Mouse (Mus musculus): ENCODE measurements around the gene Enpp7. TPM values are rescaled to one million over a fixed set of nuclear protein-coding genes. Genes with fewer than 3 reads are reported as not detected.
A peak's percentile ranks its signal among the peaks of the same experiment; 100 is the strongest.

Gene Enpp7
- total RNA-seq, 2 experiments from 2014 or later: not detected

DNA sequence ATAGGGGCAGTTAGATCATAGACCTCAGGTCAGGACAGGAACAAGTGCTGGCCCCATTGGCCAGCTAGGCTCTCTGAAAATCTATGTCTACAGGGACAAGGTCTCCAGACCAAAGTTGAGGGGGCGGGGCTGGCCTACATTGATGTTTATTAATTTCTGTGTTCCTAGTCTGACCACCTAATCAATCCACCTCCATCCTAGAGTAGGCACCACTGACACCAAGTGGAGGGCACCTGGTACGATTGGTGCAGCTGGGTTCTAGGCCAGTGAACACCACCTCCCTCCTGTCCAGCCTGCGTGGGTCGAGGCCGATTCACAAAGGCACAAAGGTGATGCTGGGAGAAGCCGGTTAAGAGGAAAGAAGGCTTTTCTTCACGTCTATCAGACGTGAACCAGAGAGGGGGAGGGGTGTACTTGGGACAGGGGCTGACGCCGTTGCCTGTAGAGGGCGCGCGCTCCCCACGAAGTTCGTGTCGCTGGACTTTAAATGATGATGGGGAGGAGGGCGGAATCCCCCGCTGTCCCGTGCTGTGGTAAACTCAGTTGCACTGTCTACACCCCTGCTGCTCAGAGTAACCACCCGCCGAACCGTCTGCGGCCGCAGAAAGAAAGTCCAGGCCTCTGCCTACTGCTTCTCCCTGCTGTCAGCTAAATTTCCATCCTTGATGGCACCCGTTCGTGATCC lies 46.0 kb downstream of the Enpp7 start:
- peak; percentile 73 for ATAC-seq (replicated peaks; ENCODE audit: low FRiP score, low TSS enrichment, poor library complexity, severe bottlenecking)

DNA sequence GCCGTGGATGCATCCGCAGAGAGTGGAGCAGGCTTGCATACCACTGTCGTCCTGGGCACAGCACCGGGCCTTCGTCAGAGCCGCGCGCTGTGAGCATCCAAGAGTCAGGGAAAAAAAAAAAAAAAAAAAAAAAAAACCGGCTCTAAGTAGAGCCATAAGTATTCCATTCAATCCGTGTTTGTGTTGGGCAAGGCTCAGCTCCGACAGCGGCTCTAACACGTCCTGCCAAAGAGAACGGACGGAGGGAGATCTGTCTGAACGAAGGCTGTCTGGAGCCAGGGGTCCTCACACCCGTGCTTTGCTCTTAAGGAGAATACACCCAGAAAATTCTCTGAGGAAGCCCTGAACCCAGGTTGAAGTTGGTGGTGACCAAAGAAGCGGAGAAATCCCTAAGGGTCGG lies 46.6 kb downstream of the Enpp7 start:
- no peak for ATAC-seq (replicated peaks; ENCODE audit: low FRiP score, low TSS enrichment, poor library complexity, severe bottlenecking)

DNA sequence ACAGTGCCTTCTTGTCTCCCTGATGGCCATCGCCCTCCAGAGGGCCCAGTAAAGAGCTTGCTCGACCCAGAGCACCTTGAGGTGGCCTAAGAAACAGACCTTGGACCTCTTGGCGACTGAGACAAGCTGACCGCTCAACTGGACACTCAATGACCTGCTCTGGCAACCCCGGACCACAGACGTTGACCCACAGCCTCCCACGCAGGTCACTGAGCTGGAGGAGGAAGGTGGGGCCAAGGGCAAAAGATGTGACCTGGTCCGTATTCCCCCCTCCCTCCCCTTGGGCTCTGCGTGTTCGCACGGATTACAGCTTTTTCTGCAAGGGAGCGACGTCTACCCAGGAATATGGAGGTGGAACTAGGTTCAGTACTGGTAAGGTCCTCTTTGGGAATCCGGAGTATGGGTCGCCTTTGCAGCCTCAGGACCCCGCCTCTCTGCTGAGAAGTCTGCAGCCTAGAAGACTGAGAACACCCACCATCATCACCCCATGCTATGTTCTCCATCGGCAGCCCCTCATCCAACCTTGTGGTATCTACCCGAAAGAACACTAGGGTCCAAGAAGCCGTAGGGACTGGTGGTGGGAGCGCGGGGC lies 47.2 kb downstream of the Enpp7 start:
- no peak for ATAC-seq (replicated peaks; ENCODE audit: low FRiP score, low TSS enrichment, poor library complexity, severe bottlenecking)

DNA sequence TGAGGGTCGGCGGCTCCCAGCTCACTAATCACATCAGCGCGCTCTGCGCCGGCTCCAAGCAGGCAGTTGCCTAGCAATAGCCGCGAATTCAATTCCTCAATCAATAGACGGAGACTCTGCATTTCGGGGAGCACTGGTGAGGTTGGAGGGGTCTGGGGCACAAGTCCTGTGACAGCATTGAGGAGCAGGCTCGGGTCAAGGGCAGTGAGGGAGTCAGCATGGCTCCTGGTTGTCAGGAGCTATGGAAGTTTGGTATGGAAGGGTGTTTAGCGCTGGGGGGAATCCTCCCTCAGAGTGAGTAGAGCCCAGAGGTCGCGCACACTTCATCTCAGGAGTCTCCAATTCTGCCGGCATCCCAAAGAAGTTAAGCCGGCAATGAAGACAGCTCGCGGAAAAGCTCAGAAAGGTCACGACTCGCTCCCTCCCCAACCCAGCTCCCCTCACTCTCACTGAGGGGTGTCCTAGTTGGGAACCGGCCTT lies 47.7 kb downstream of the Enpp7 start:
- ATAC-seq (replicated peaks; ENCODE audit: low FRiP score, low TSS enrichment, poor library complexity, severe bottlenecking): no peak

DNA sequence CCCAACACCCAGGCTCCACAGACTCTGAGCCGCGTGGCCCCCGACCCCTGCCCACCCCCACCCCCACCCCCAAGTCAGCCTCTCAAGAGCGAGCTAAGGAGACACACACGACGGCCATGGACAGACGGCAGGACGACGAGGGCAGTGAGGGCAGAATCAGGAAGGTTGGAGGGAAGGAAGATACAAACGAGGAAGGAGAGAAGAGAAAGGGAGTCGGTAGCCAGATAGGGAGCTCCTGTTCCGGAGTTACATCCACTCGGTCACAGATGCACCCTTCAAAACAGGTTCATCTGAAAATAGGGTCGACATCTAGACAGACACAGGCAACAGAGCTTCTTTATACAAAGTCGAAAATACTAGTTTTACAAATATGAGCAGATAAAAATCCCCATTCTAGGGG lies 48.5 kb downstream of the Enpp7 start:
- no peak for ATAC-seq (replicated peaks; ENCODE audit: low FRiP score, low TSS enrichment, poor library complexity, severe bottlenecking)

DNA sequence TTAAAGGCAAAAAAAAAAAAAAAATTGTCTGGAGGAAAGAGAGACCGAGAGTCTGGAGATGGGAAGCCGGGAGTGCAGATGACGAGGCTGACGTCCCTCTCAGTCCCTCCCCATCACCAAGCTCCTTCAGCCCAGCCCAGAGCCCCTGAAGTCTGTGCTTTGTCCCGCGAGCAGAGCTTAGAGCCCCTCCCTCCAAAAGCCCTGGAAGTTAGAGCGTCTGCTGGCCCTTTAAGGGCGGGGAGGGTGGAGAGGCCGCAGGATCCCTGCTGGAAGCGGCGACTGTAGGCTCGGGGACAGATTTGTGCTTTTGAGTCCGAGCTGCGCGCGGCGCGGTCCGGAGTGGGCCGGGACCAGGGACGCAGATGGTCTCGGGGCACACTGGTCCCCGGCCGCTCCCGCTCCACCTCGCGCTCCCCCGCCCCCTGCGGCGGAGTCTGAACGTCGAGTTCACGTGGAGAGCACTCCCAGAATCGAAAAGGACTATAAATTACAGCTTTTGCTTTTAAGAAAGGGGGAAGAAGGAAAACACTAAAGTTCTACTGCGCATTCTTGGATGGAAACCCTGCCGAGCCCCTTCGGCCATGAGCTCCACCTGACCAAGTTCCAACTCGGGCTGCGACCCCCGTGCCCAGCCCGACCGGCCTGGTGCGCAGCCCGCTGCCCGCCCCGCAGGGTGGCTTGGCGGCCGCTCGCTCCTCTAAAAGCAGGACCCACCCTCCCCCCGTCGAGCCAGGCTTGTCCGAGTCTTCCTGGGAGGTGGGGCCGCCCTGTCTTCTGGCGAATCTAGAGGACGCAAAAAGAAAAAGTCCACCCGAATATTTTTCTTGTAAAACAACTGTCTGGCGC lies 49.2 kb downstream of the Enpp7 start:
- ATAC-seq (replicated peaks; ENCODE audit: low FRiP score, low TSS enrichment, poor library complexity, severe bottlenecking): no peak

DNA sequence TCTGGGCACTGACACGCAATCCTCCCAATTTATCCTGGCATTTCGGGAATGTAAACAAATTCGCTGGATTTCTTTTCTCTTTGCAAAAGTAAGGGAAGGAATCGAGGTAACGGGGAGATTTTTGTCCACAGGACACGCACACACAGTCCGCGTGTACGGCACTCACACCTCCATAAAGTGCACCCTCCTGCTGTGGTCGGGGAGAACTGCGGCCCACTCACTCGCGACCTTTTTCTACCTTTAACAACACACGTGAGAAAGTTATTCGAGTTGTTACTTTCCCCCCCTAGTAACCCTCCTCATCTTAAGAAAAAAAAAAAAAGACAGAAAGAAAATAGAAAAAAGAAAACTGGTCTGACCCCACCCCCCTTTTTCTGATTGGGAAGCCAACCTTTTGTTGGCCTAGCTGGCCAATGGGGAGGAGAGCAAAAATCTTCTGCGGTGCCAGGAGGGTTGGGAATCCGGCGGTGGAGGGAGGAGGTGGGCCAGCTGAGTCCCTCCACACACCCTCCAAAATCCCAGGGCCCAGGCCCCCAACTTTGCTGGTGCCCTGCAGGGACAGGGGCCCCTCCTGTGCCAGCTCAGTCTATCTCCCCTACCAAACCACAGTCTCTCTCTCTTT lies 49.9 kb downstream of the Enpp7 start:
- ATAC-seq (replicated peaks; ENCODE audit: low FRiP score, low TSS enrichment, poor library complexity, severe bottlenecking): no peak

DNA sequence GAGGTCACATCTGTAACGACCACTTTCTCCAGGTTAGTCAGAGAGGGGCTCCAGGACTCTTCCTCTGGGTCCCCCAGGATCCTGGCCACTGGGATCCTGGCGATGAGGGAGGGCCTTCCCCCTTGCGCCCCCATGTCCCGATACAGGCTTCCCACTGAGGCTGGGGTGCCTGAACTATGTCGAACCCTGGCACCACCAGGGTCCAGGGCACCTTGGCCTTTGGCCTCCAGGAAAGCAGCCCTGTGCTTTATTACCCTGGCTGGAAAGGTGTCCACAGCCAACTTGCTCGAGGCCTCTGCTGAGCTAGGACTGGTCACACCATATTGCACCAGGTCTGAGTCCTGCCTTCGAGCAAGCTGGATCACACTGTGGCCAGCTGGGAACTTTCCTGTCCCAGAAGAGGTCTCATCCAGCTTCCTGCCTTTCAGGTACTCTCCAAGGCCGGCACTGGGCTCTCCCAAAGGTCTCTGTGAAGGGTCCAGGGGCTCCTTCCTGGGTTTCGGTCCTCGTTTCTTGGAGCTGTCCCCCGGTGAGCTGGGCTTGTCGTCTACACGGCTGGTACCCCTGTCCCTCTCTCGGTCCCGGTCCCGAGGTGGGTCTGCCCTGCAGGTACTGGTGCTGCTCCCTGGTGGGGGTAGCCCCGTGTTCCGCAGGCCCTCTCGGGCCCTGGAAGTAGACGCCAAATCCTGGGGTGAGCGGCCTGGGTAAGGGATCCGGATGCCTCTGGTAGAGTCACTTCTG lies 50.9 kb downstream of the Enpp7 start:
- ATAC-seq (replicated peaks; ENCODE audit: low FRiP score, low TSS enrichment, poor library complexity, severe bottlenecking): no peak

DNA sequence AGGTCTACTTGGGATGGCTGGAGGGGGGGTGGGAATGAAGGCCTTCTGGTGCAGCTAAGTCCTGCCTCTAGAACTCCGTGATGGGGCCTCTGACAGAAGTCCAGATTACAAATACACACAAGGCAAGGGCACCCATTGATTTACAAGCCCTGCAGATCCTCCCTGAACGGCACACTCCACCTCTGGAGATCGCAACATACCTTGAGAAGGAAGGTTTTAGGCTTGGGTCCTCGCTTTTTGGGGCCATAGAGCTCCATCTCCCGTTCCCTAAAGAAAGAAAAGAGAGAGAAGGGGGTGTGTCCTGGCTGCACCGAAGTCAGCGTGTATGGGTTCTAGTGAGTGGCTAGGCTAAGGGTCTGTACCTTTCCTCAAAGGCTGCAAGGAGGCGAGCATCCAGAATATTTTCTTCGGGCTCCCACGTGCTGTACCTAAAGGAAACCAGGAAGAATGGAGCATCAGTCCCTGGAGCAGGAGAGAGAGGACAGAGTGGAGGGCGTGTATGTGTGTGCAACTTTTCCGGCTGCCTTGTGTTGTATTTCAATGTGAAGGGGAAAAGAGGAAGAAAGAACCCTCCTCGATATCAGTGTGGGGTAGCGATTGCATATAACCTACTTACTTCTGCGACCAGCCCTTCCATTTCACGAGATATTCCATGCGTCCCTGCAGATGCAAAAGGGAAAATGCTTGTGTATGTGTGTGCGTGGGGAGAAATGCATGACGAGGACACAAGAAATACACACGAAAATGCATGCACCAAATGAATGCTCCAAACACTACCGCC lies 51.9 kb downstream of the Enpp7 start:
- ATAC-seq (replicated peaks; ENCODE audit: low FRiP score, low TSS enrichment, poor library complexity, severe bottlenecking): no peak

DNA sequence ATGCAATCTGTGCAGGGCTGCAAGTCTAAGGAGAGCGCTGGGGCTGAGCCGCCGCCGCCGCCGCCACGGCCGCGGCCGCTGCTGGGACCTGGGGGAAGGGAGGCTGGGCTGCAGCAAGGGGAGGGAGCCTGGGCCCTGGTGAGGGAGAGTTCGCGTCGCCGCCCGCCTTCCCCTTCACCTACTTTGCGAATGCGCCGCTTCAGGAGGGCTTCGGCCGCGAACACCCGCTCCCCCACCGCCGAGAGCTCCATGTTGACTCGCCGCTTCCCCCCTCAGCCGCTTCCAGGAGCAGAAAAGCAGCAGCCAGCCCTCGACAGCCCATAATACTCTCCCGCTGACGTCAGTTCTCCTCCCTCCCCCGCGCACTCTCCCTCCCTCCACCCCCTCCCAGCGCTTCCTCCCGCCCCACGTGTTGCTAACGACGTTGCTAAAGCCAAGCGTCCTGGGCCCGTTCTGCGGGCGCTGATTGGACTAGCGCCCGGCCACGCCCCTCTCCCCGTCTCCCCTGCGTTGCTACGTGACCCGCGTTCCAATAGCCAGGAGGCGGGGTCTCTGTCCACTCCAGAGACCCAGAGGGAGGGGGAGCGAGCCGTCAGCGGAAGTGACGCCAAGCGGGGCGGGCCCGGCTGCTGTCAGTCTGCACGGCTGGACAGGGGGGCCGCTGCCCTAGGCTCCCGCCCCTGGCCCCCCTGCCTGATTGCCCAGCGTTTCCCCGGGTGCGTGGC lies 52.8 kb downstream of the Enpp7 start, which contains the start of gene Cbx8:
Cbx8 (minus strand) TSS at position 370 of the 725 bp plus-strand sequence.
- ATAC-seq (replicated peaks; ENCODE audit: low FRiP score, low TSS enrichment, poor library complexity, severe bottlenecking): peak; percentile 92

DNA sequence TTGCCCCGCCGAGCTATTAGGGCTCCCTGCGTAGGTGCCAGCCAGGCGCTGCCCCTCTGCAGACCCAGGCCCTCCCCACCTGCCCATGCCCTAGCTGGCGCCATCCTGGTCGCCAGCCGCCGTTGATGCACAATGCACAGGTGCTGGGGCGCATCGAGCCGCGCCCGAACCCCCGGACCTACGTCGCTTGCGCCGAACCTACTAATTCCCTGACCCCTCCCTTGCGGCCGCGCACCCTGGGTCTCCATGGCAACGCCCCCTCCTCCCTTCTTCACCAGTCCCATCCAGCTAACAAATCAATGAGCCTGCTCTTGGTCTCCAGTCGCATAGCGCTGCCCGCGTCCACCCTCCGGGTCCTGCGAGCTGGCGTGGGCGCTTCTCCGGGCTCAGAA lies 53.3 kb downstream of the Enpp7 start:
- ATAC-seq (replicated peaks; ENCODE audit: low FRiP score, low TSS enrichment, poor library complexity, severe bottlenecking): peak; percentile 9; the same call in 1 of the 2 replicates

DNA sequence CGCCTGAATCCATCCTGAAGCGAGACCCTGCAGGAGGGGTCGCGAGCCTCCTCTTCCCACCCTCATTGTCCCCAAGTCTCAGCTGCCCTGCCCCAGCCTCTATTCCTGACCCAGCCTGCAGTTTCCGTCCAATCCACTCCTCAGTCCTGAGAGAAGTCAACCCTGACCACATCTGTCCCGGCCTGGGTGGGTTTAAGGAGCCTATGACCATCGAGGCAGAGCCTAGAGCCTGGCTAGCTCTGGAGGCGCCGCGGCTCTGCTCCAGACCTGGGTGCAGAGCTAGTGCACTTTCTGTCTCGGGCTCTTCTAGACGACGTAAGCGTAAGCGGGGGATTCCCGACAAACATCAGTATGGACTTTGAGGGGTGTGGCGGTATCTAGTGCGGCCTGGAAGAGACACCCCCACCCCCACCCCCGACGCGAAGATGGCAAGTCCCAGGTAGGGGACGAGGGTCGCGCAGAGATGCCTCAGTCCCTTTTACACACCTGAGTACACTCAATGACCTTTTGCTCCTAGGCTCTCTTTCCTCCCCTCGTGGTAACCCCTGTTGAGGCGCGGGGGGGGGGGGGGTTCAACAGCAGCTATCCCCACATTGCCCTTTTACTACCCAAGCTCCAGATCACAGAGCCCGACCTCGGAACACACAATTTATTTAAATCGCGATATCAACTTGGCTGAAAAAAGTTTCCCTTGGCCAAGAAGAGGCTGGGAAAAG lies 53.9 kb downstream of the Enpp7 start:
- no peak for ATAC-seq (replicated peaks; ENCODE audit: low FRiP score, low TSS enrichment, poor library complexity, severe bottlenecking)

Other genes starting within 250 kb of the Enpp7 start
- not detected in 2 replicates for gene Rbfox3, start 76.6 kb upstream of the Enpp7 start, total RNA-seq (2014; fragmentation: Nextera tagmentation)
- gene Rbfox3, start 76.6 kb upstream of the Enpp7 start, total RNA-seq (2017): not detected in 2 replicates
- gene Cbx2, start 34.8 kb downstream of the Enpp7 start, total RNA-seq (2014; fragmentation: Nextera tagmentation): 9.7 and 10.4 TPM in 2 replicates
- 6.2 and 6.4 TPM in 2 replicates for gene Cbx2, start 34.8 kb downstream of the Enpp7 start, total RNA-seq (2017)
- 1.3 and 2.2 TPM in 2 replicates for gene Cbx8, start 52.8 kb downstream of the Enpp7 start, total RNA-seq (2014; fragmentation: Nextera tagmentation)
- 0.70 and 1.2 TPM in 2 replicates for gene Cbx8, start 52.8 kb downstream of the Enpp7 start, total RNA-seq (2017)
- 5.2 and 5.4 TPM in 2 replicates for gene Cbx4, start 98.0 kb downstream of the Enpp7 start, total RNA-seq (2014; fragmentation: Nextera tagmentation)
- 3.9 and 11.6 TPM in 2 replicates for gene Cbx4, start 98.0 kb downstream of the Enpp7 start, total RNA-seq (2017)
- gene Tbc1d16, start 240.3 kb downstream of the Enpp7 start, total RNA-seq (2014; fragmentation: Nextera tagmentation): 0.35 and 1.2 TPM in 2 replicates
- gene Tbc1d16, start 240.3 kb downstream of the Enpp7 start, total RNA-seq (2017): 0.61 and 2.0 TPM in 2 replicates
- gene Ccdc40, start 240.4 kb downstream of the Enpp7 start, total RNA-seq (2014; fragmentation: Nextera tagmentation): 6.4 and 8.6 TPM in 2 replicates
- 4.3 and 13.1 TPM in 2 replicates for gene Ccdc40, start 240.4 kb downstream of the Enpp7 start, total RNA-seq (2017)

Measured in megakaryocyte-erythroid progenitor cell, adult 5-6 weeks (primary cell).